Mouse (Mus musculus) lung, postnatal 36 days (tissue): ENCODE measurements around the gene Naaladl2.
"Not testable (repeated sequence)": the region's sequence is repeated elsewhere in the genome, so short reads cannot be mapped to it uniquely, and the experiment has no call there.

Source experiments
- DNase-seq: peaks from one replicate; pipeline ENCODE4 v3.0.0; 2022; ENCODE audit warnings: mixed read lengths

Naaladl2 gene

GRCm38 (mm10) chr3:25143555-25144311, at the start of gene Naaladl2:
Gene Naaladl2 (minus strand): TSS chr3:25144261.
- peak; percentile 5 for DNase-seq

DNA sequence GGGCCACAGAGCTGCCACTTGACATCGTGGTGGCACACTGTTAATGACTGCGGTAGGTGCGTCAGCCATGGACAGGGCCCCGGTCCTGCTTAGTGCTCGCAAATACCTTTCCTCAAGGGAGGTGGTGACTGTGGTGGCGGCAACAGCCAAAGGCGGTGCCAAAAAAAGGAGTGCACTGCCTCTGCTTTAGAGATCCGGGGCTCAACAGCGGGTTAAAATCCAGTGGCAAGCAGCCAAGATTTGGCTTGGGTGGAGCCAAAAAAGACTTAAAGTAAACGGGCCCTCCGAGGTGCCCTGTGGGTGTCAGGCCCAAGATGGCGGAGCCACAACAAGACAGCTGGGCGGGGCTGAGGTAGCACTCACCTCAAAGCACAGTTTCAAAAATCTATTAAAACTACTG, 7.7 kb upstream of the Naaladl2 start:
- no peak for DNase-seq

GRCm38 (mm10) chr3:25147271-25147670, 3.2 kb upstream of the Naaladl2 start:
- DNase-seq = no peak

DNA sequence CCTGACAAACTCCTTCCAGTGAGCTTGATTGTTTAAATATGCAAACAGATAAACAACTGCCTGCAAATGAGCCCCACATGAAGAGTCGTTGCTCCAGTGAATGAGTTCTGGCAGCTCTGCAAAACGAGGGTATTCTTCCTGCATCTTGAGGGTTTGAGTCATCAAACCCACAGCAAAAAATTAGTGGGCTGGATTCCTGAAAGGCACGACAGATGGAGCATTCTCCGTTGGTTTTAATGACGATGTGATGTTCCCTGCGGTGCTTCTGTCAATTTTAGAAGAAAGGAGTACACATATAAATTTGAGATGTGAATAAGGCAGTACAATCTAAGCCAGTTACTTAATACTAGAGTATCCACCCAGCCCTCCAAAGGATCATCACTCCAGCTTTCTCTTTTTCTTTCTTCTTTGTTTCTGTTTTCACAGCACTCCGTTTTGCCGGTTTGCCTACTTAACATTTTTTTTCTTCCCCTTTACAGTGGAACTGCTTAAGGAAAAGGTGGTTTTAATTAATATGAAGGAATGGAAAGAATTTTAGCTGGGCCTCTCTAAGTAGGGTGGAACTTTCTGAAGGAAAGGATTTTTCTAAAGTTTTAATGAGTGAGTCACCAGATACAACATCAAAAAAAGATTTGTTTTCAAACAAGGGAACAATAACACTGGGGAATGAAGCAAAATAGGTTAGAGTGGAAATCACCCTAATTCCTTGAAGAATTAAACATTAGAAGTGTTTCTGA, 1.1 kb upstream of the Naaladl2 start:
- DNase-seq = no peak

- no peak for DNase-seq
Measured at GRCm38 (mm10) chr3:25143111-25143510, 950 bp downstream of the Naaladl2 start.

DNA sequence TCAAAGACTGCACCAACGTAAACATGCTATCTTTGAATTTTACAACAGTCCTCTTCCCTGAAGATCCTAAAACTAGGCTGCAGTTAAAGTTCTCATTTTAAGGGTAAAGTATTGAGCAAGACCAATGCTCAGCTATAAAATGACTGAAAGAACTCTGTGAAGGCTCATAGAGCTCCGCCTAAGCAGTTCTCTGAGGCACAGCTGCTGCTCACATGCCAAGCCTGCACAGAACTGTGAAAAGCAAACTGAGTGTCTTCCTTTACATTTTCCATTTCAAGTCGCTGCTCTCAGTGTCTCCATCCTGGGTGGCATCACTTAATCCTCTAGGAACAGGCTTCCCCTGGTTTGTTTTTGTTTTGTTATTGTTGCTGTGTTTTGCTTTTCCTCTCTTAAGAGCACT, 12.2 kb downstream of the Naaladl2 start:
- DNase-seq = no peak

- no peak for DNase-seq
Measured at GRCm38 (mm10) chr3:25127864-25128263, 16.2 kb downstream of the Naaladl2 start.

DNA sequence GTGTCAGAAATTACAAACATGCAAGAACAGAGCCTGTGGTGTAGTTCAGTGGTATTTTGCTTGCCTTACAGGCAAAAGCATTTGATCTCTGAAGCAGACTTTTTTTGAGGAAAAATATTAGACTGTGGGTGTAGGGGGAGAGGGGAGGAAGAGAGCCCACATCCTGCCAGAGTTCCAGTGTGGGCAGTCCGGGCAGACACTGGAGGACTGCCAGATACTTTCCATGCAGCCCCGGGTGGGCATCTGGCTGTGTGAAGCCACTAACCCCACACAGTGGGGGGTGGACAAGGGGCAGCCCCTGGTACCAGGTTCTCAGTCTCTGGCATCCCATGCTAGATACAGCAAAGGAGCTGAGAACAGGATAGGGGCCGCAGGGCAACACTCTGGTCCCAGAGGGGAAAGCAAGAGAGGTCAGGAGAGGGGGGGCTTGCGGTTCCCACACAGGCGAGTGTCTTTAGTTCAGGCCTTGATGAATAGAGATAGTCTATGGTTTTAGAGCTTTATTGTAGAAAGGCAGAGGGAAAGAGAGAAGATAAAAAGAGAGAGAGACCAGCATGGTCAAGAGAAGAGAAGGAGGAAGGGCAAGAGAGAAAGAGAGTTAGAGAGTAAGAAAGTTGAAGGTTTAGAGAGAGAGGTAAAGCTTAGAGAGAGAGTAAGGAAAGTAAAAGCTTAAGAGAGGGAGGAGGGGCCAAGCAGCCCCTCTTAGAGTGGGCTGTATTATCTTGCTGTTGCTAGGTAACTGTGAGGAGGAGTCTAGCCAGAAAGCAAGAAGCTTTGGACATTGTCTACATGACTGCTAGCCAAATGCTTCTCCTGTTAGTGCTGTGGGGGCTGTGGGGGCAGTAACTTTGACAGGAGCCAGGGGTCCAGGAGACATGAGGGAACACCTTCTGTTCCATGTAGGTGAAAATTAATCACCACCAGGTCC, 18.9 kb downstream of the Naaladl2 start:
- no peak for DNase-seq

- DNase-seq = no peak
Measured at GRCm38 (mm10) chr3:25113107-25113506, 31.0 kb downstream of the Naaladl2 start.

DNA sequence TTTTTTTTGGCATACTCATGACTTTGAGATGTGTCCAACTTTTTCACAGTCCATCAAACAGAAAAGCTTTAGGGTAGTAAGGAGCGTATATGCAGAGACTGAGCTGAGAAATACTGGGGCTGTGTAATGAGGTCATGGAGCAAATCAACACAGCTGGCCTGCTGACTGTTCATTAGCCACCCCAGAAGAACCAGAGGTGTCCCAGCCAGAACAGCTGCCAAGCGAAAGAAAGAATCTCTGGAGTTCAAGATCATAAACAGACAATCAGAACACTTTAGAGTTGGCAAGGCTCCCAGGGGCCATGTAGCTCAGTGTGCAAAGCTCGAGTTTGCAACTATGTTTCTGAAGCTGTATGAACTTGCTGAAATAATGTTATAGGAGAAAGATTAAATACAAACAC, 35.1 kb downstream of the Naaladl2 start:
- no peak for DNase-seq

- no peak for DNase-seq
Measured at GRCm38 (mm10) chr3:25092986-25093385, 51.1 kb downstream of the Naaladl2 start.

DNA sequence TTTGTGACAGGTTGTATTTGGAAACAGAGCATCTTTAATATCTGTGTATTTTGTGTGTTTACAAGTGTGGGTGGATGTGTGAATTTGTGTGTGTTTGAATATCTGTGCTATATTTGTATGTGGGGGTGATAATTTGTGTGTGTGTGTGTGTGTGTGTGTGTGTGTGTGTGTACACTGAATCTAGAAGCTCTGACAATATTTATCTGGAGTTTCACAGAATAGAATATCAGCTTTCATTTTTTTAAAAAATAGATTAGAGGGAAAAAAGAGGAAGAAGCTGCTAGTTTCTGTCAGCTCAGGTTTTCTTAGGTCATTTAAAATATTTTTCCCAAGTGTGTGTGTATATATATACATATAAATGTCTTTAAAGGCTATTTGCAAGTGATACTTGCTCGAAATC, 68.3 kb downstream of the Naaladl2 start:
- DNase-seq = no peak

GRCm38 (mm10) chr3:25074266-25074665, 69.8 kb downstream of the Naaladl2 start:
- DNase-seq = no peak

- DNase-seq = no peak
Measured at GRCm38 (mm10) chr3:25073821-25074220, 70.2 kb downstream of the Naaladl2 start.

GRCm38 (mm10) chr3:25063217-25063616, 80.8 kb downstream of the Naaladl2 start:
- no peak for DNase-seq

DNA sequence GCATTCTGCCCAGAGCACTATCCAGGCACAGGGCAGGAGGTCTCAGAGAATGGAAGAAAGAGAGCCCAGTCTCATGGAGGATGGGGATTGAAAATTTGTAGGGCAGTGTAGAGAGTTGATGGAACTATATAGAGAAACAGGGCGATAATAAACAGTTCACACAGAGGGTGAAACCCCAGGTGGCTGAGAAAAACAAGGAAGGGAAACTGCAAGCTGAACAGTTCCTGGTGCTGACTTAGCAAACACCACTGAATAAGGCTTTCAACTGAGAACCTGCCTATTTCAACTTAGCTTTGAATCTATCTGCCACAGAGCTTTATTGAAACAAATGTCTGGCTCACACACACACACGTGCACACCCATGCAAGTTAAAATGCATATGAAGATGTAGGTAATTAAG, 91.1 kb downstream of the Naaladl2 start:
- DNase-seq = no peak

DNA sequence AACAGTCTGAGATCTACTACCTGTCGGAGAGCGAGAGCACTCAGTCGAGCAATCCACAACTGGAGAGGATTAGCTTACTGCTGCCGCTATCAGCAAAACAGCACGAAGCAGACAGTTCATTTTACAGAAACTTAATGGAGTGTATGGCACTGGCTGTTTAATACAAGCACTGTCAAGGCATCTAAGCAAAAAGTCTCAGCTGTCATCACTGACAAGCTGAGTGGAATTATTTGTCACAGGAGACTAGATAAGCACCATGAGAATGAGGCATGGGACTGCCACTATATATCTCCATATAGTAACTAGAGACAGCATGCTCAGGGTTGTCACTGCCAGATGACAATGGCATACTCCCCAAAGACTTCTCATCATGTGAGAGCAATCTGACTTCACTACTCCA, 124.1 kb downstream of the Naaladl2 start:
- no peak for DNase-seq

- no peak for DNase-seq
Measured at GRCm38 (mm10) chr3:25010751-25011150, 133.3 kb downstream of the Naaladl2 start.

- not testable (repeated sequence) for DNase-seq
Measured at GRCm38 (mm10) chr3:25006802-25007201, 137.3 kb downstream of the Naaladl2 start.

DNA sequence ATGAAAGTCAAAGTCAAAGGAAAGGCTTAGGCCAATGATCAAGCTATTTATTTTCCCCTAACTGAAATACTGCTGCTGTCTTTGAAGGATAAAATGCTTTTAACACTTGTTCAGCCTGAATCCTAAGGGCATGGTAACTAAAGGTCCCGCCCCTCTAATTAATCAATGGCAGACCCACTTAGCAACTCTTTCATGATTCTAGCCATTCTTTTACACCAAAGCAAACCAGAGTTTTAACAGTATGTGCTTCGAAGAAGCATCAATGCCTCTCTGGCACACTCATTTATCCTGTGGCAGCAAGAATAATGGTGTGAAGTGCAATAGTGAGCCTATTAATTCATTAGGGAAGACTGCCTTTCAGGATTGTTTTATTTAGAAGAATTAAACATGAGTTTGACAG, 151.5 kb downstream of the Naaladl2 start:
- DNase-seq = no peak

DNA sequence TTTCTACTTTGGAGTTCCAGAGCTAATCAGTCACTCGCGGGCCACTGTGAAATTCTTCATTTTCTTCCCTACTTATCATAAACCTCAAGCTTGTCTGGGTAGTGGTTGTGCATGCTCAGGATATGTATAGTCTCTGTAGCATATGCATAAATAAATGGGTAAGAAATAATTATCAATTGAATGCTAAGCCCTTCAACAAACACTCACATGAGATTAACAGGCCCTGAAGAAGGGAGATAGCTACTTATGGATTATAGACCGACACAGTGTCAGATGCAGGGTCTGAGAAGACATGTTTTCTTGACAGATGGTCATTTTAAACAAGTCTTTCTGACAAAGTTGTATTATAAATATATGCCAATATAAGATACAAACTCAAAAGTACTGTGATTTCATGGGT, 152.0 kb downstream of the Naaladl2 start:
- no peak for DNase-seq

GRCm38 (mm10) chr3:24982111-24982510, 161.9 kb downstream of the Naaladl2 start:
- no peak for DNase-seq

- DNase-seq = no peak
Measured at GRCm38 (mm10) chr3:24942170-24942569, 201.9 kb downstream of the Naaladl2 start.
